Mouse (Mus musculus) forebrain, postnatal 0 days (tissue): ENCODE measurements around the gene Nt5dc3. TPM values are rescaled to one million over a fixed set of nuclear protein-coding genes. Genes with fewer than 3 reads are reported as not detected.
A peak's percentile ranks its signal among the peaks of the same experiment; 100 is the strongest.

Source experiments
- ATAC-seq: fragments of 200-750 bp; cut with Nextera tagmentation; 2 replicates; pipeline ENCODE4 v1.8.0; 2017; ENCODE audit warnings: mild to moderate bottlenecking, moderate library complexity
- DNase-seq: peaks from one replicate; pipeline ENCODE4 v3.0.0-alpha.2; 2015
- H3K27ac ChIP-seq: fragments of 300-500 bp; sonication (generic); 2 replicates; pipeline ENCODE4 v1.5.1; 2014; ENCODE audit warnings: low read depth, mild to moderate bottlenecking, antibody characterized with exemption, low read length, moderate library complexity, mixed read lengths
- H3K27me3 ChIP-seq: fragments of 300-500 bp; sonication (generic); 2 replicates; pipeline ENCODE4 v1.6.1; 2014; ENCODE audit warnings: mild to moderate bottlenecking, low read length, mixed read lengths; ENCODE audit not compliant: insufficient read depth
- H3K36me3 ChIP-seq: fragments of 300-500 bp; sonication (generic); 2 replicates; pipeline ENCODE4 v1.6.1; 2014; ENCODE audit warnings: mild to moderate bottlenecking, moderate library complexity; ENCODE audit not compliant: insufficient read depth
- H3K4me1 ChIP-seq: fragments of 300-500 bp; sonication (generic); 2 replicates; pipeline ENCODE4 v1.6.1; 2014; ENCODE audit warnings: antibody characterized with exemption; ENCODE audit not compliant: insufficient read depth
- H3K4me2 ChIP-seq: fragments of 300-500 bp; sonication (generic); 2 replicates; pipeline ENCODE4 v1.6.1; 2014; ENCODE audit warnings: low read depth, mild to moderate bottlenecking, moderate library complexity
- H3K4me3 ChIP-seq: fragments of 300-500 bp; sonication (generic); 2 replicates; pipeline ENCODE4 v1.5.1; 2014; ENCODE audit warnings: low read depth, low read length, mixed read lengths
- H3K9ac ChIP-seq: fragments of 300-500 bp; sonication (generic); 2 replicates; pipeline ENCODE4 v1.6.1; 2014; ENCODE audit warnings: mild to moderate bottlenecking
- H3K9me3 ChIP-seq: fragments of 300-500 bp; sonication (generic); 2 replicates; pipeline ENCODE4 v1.6.1; 2016; ENCODE audit warnings: low read length
- CTCF ChIP-seq: sonication (generic); IDR thresholded peaks from 2 replicates; pipeline ENCODE4 v1.5.1; 2016; ENCODE audit warnings: antibody characterized with exemption, control low read depth, low read depth
- WGBS: fragments of 180-500 bp; shearing (Covaris S2); extraction: QIAGEN DNeasy Blood & Tissue Kit; methylation state at CpG from one replicate; pipeline ENCODE4 v1.1.7; 2014; 5-methylcytosine and 5-hydroxymethylcytosine counted together
- polyA plus RNA-seq: library from polyadenylated mRNA; unstranded; fragments of >200 nt; fragmentation: Nextera tagmentation; extraction: Ambion mirVana; gene quantifications from 2 replicates; pipeline ENCODE4 v1.2.1, GENCODE M21; 2015
- total RNA-seq: library from RNA; depleted of rRNA; stranded (reverse); fragments of >200 nt; gene quantifications from 2 replicates; pipeline ENCODE4 v1.2.3, GENCODE M21; 2014

The Nt5dc3 gene
- total and polyA plus RNA-seq, 2 experiments from 2014 or later, result 9.3 to 42.2 TPM

GRCm38 (mm10) chr10:86777614-86778319 is 1.0 kb upstream of the Nt5dc3 start:
- peak overlapping the region; percentile 84 for H3K4me2 ChIP-seq

GRCm38 (mm10) chr10:86779117-86779755 is 431 bp downstream of the Nt5dc3 start:
- DNase-seq (peak; percentile 59), ATAC-seq (peak; percentile 44)
- peak; percentile 32 for TF ChIP-seq CTCF
- no peaks in the 10 kb centered on the region for H3K9me3 ChIP-seq
- H3K36me3 ChIP-seq, result no peaks in the 10 kb centered on the region
- H3K4me1 ChIP-seq, result 0 out of 2 replicates have a peak, but pooled peaks cover 5% of the 10 kb centered on the region
- H3K27me3 ChIP-seq, result no peaks in the 10 kb centered on the region
- H3K4me2 ChIP-seq, result peak overlapping the region; percentile 84
- peak overlapping the region; percentile 42; the same call in 1 of the 2 replicates for H3K27ac ChIP-seq
- 1% methylated on average over 47 of the region's 58 CpGs for WGBS
- H3K9ac ChIP-seq, result peak overlapping the region; percentile 63
- H3K4me3 ChIP-seq, result peak overlapping the region; percentile 69

More at GRCm38 (mm10) chr10:86777614-86778319, 1.0 kb upstream of the Nt5dc3 start:
- 0 out of 2 replicates have a peak, but pooled peaks cover 5% of the 10 kb centered on the region for H3K4me1 ChIP-seq
- peak overlapping the region; percentile 29; the same call in 1 of the 2 replicates for H3K27ac ChIP-seq
- H3K36me3 ChIP-seq, result no peaks in the 10 kb centered on the region
- 46% methylated on average over 19 of the region's 19 CpGs for WGBS
- H3K9me3 ChIP-seq, result no peaks in the 10 kb centered on the region
- TF ChIP-seq CTCF, result no peak
- DNase-seq, result no peak
- H3K9ac ChIP-seq, result peak overlapping the region; percentile 63
- H3K4me3 ChIP-seq, result peak overlapping the region; percentile 69
- ATAC-seq, result no peak
- H3K27me3 ChIP-seq, result no peaks in the 10 kb centered on the region

DNA sequence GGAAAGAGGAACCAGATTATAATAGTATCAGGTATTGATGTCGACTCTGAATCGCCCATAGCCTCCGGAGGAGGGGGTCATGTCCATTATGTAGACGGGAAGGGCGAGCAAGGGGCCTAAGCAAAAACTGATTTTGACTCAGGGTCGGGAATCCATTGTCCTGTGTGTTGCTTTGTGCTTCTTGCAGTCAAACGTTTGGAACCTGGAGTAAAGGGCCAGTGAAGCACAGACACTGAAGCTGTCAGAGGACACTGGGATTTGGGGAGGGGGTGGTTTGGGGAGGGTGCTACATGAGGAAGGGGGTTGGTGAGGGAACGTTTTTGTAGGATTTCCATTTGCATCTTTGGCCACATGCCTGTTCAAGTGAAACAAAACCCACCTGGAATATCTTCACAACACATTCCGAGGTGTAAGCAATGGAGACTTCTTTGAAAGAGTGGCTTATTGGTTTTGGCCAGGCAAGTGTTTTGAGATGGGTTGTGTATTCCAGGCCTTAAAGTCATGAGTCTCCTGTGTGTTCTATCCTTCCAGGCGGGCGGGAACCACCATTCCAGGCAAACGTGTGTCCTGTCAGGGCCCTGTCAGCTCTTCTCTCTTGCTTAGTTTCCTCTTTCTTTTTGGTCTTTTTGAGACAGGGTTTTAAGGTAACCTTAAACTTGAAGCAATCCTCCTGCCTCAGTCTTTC is 1.2 kb downstream of the Nt5dc3 start:
- Histone ChIP-seq H3K9me3 (no peaks in the 10 kb centered on the region), H3K4me1 (0 out of 2 replicates have a peak, but pooled peaks cover 5% of the 10 kb centered on the region), H3K9ac (peak overlapping the region; percentile 63), H3K4me2 (peak overlapping the region; percentile 84), H3K4me3 (peak overlapping the region; percentile 69), H3K27ac (no peak overlapping the region), H3K36me3 (no peaks in the 10 kb centered on the region), H3K27me3 (no peaks in the 10 kb centered on the region)
- WGBS, result 24% methylated on average over 12 of the region's 12 CpGs
- TF ChIP-seq CTCF, result no peak
- DNase-seq (no peak), ATAC-seq (no peak)

- no peak for ATAC-seq
- no peak overlapping the region for H3K4me3 ChIP-seq
These were observed 2.8 kb downstream of the Nt5dc3 start for GRCm38 (mm10) chr10:86781641-86782040.

GRCm38 (mm10) chr10:86782656-86783055 is 3.9 kb downstream of the Nt5dc3 start:
- no peak overlapping the region for H3K27ac ChIP-seq
- no peak overlapping the region for H3K9ac ChIP-seq
- 0 out of 2 replicates have a peak, but pooled peaks cover 5% of the 10 kb centered on the region for H3K4me1 ChIP-seq
- no peak overlapping the region for H3K4me2 ChIP-seq
- no peaks in the 10 kb centered on the region for H3K27me3 ChIP-seq
- DNase-seq, result no peak
- no peaks in the 10 kb centered on the region for H3K9me3 ChIP-seq
- no peak for TF ChIP-seq CTCF
- no peak for ATAC-seq
- no peaks in the 10 kb centered on the region for H3K36me3 ChIP-seq
- H3K4me3 ChIP-seq, result no peak overlapping the region
- 32% methylated on average over 5 of the region's 5 CpGs for WGBS

More at GRCm38 (mm10) chr10:86781641-86782040, 2.8 kb downstream of the Nt5dc3 start:
- 29% methylated on average over 5 of the region's 5 CpGs for WGBS
- Histone ChIP-seq H3K36me3 (no peaks in the 10 kb centered on the region), H3K27me3 (no peaks in the 10 kb centered on the region), H3K4me1 (0 out of 2 replicates have a peak, but pooled peaks cover 5% of the 10 kb centered on the region), H3K27ac (no peak overlapping the region), H3K4me2 (0 out of 2 replicates have a peak overlapping the region, but pooled peaks have one; percentile 13), H3K9me3 (no peaks in the 10 kb centered on the region), H3K9ac (no peak overlapping the region)
- TF ChIP-seq CTCF, result no peak
- DNase-seq, result no peak

DNA sequence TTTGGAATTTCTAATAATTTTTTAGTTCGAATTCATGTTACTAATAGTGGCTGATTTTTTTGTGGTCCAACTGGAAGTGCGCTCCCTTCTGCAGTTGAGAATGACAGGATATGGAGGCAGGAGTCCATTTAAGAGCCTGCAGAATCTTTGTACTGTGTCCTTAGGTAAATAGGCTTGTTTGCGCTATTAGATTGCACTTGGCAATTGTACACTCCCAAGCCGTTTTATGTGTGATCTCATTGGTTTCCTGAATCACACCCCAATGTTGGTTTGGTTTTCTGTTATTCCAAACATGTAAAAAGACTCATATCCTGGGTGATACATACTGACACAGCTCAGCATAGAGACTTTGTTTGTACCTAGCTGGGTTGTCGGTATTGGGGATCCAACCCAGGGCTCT is 4.8 kb downstream of the Nt5dc3 start:
- no peaks in the 10 kb centered on the region for H3K27me3 ChIP-seq

More for the DNA sequence above, 4.8 kb downstream of the Nt5dc3 start:
- H3K4me1 ChIP-seq, result no peaks in the 10 kb centered on the region
- TF ChIP-seq CTCF, result no peak
- H3K36me3 ChIP-seq, result no peaks in the 10 kb centered on the region
- 75% methylated on average over 5 of the region's 5 CpGs for WGBS
- H3K27ac ChIP-seq, result no peak overlapping the region
- ATAC-seq (no peak), DNase-seq (no peak)
- no peaks in the 10 kb centered on the region for H3K9me3 ChIP-seq
- no peak overlapping the region for H3K4me3 ChIP-seq
- H3K4me2 ChIP-seq, result no peak overlapping the region
- H3K9ac ChIP-seq, result no peak overlapping the region
